In the genomic region with DNA sequence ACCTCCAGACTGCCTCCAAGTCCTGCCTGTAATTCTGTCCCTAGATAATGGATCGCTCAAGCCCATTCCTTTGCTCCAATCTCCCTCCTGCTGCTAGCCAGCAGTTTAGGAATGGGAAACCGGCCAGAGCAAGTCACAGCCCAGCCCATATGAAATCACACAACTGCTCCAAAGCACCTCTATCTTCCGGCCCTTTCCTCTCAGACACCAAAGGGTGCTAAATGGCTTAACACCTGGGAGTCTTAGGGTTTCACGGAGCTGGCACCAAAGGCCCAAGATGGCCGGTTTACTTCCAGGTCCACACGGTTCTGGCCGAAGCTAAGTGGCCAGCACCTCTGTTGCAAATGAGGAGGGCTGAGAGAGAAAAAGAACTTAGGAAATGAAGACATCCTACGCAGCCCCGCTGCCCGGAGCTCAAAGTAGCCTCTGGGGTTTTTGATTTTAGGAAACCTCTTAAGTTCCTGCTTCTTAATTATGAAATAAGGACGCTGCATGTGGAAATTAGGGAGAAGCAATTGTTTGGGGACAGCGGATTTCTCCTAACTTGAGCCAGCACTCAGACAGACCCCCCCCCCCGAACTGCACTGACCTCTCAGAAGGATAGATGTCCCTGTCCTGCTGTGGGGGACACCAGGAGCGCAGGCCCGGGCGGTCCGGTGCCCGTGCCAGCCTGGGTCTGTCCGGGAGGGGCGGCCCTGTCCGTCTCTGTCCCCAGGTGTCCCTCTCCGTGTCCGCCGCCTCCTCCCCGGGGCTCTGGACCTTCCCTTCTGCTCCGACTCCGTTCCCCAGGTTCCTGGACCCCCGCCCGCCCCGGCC, we compare ENCODE assay signal across 9 mouse cellular contexts. TPM values are rescaled to one million over a fixed set of nuclear protein-coding genes. Genes with fewer than 3 reads are reported as not detected.
DNase-seq lines count a peak whose midpoint lies in the region; ATAC-seq and TF ChIP-seq lines count a peak whose summit lies in the region.
"Had no signal": no experiment of that assay in that cellular context is flagged by ENCODE, and none has a peak within 500 bp of the region (broad histone marks: within the 10 kb centered on the region; RNA-seq: fewer than 3 reads in every experiment).

No protein-coding gene starts in this region.

- peak overlapping the region; percentile 73 for H3K4me2 ChIP-seq in hindbrain, embryonic 12.5 days (replicated peaks)
- H3K4me2 ChIP-seq in limb, embryonic 15.5 days = peak overlapping the region; percentile 77
- peak overlapping the region; percentile 78 for H3K4me2 ChIP-seq in myocyte (ENCODE audit: low read depth)

- H3K36me3 ChIP-seq in MEL (ENCODE audit: control insufficient read depth in 1 of 2, insufficient read depth in 2 of 2, low read length in 2 of 2) (peaks cover 0 to 4% of the 10 kb centered on the region in 2 experiments; a peak in 2 of 4 replicates), myocyte (ENCODE audit: control insufficient read depth, insufficient read depth) (no peaks in the 10 kb centered on the region)
- 0 out of 2 replicates have a peak, but pooled peaks cover 3% of the 10 kb centered on the region for H3K36me3 ChIP-seq in forebrain, embryonic 10.5 days (replicated peaks)
- no peaks in the 10 kb centered on the region for H3K36me3 ChIP-seq in hindbrain, embryonic 12.5 days
- H3K36me3 ChIP-seq in limb, embryonic 15.5 days = 0 out of 2 replicates have a peak, but pooled peaks cover under 1% of the 10 kb centered on the region

- H3K27me3 ChIP-seq in MEL (ENCODE audit: control insufficient read depth in 1 of 2, insufficient read depth in 2 of 2, low read length in 2 of 2) = no peaks in the 10 kb centered on the region
- no peaks in the 10 kb centered on the region for H3K27me3 ChIP-seq in forebrain, embryonic 10.5 days (ENCODE audit: poor library complexity, severe bottlenecking)
- H3K27me3 ChIP-seq in hindbrain, embryonic 12.5 days = no peaks in the 10 kb centered on the region
- no peaks in the 10 kb centered on the region for H3K27me3 ChIP-seq in limb, embryonic 15.5 days
- no peaks in the 10 kb centered on the region for H3K27me3 ChIP-seq in myocyte (ENCODE audit: control insufficient read depth, insufficient read depth, insufficient read length)

- no peak overlapping the region for H3K27ac ChIP-seq in MEL (ENCODE audit: control insufficient read depth, low read depth, low read length)
- H3K27ac ChIP-seq in forebrain, embryonic 10.5 days = peak overlapping the region; percentile 93
- H3K27ac ChIP-seq in hindbrain, embryonic 12.5 days = 0 out of 2 replicates have a peak overlapping the region, but pooled peaks have one; percentile 8
- H3K27ac ChIP-seq in limb, embryonic 15.5 days = peak overlapping the region; percentile 64

- DNase-seq in 3T3-L1 (ENCODE audit: low read depth, low spot score) (peak; percentile 55), MEL (ENCODE audit: low read depth, low spot score) (peak; percentile 46)
- peak; percentile 33 for DNase-seq in forebrain, embryonic 10.5 days (ENCODE audit: extremely low spot score, low spot score)
- DNase-seq in layer of hippocampus, postnatal 14 days (ENCODE audit: low spot score in 2 of 2) = no peak

- peak overlapping the region; percentile 86 for H3K9ac ChIP-seq in MEL (ENCODE audit: control insufficient read depth, low read depth, low read length, poor library complexity, severe bottlenecking)
- peak overlapping the region; percentile 72 for H3K9ac ChIP-seq in hindbrain, embryonic 12.5 days
- H3K9ac ChIP-seq in limb, embryonic 15.5 days = peak overlapping the region; percentile 76

- peak overlapping the region; percentile 72 to 81 for H3K4me3 ChIP-seq in MEL (ENCODE audit: control insufficient read depth in 1 of 2, insufficient read depth in 1 of 2, low read depth in 2 of 2, low read length in 2 of 2)
- peak overlapping the region; percentile 86 for H3K4me3 ChIP-seq in forebrain, embryonic 10.5 days
- peak overlapping the region; percentile 59 for H3K4me3 ChIP-seq in hindbrain, embryonic 12.5 days
- H3K4me3 ChIP-seq in limb, embryonic 15.5 days = peak overlapping the region; percentile 83
- H3K4me3 ChIP-seq in myocyte = peak overlapping the region; percentile 29

- peak; percentile 59 for ATAC-seq in hindbrain, embryonic 12.5 days (ENCODE audit: low FRiP score)
- no peak; the same call in 1 of the 2 replicates for ATAC-seq in limb, embryonic 15.5 days (ENCODE audit: insufficient number of reproducible peaks, low FRiP score, low TSS enrichment, low read depth)
- no peak for ATAC-seq in activated CD4-positive, CD25-positive, alpha-beta regulatory T cell, adult 4 months

- TF ChIP-seq CTCF in MEL (IDR thresholded peaks at IDR 0.05 in 2 of 3, conservative IDR thresholded peaks at IDR 0.05 in 1 of 3; ENCODE audit: control insufficient read depth in 1 of 3, insufficient read depth in 1 of 3, low read depth in 2 of 3, low read length in 3 of 3, poor library complexity in 1 of 3, severe bottlenecking in 1 of 3) = no peak

- no peak for TF ChIP-seq RAD21 in MEL (IDR thresholded peaks at IDR 0.05; ENCODE audit: low read depth, low read length)

- peaks cover 6% of the 10 kb centered on the region for H3K79me2 ChIP-seq in MEL (ENCODE audit: control insufficient read depth, insufficient read depth, low read length, poor library complexity)
- no peaks in the 10 kb centered on the region for H3K79me2 ChIP-seq in myocyte (ENCODE audit: control insufficient read depth, insufficient read depth)

- no peaks in the 10 kb centered on the region for H3K9me3 ChIP-seq in MEL (replicated peaks; ENCODE audit: insufficient read depth, low read length)
- H3K9me3 ChIP-seq in forebrain, embryonic 10.5 days = no peaks in the 10 kb centered on the region
- H3K9me3 ChIP-seq in hindbrain, embryonic 12.5 days (replicated peaks) = no peaks in the 10 kb centered on the region
- no peaks in the 10 kb centered on the region for H3K9me3 ChIP-seq in limb, embryonic 15.5 days

- WGBS in forebrain, embryonic 10.5 days = 3% methylated on average over 30 of the region's 30 CpGs
- WGBS in hindbrain, embryonic 12.5 days = 2% methylated on average over 30 of the region's 30 CpGs
- 4% methylated on average over 30 of the region's 30 CpGs for WGBS in limb, embryonic 15.5 days

- TF ChIP-seq POLR2A in MEL (IDR thresholded peaks at IDR 0.05; ENCODE audit: control insufficient read depth in 1 of 2, insufficient read depth in 1 of 2, low read depth in 1 of 2, low read length in 2 of 2, poor library complexity in 1 of 2) = no peak
- TF ChIP-seq POLR2A in myocyte (IDR thresholded peaks at IDR 0.05; ENCODE audit: insufficient read length, low read depth) = no peak

- peaks cover 0 to 6% of the 10 kb centered on the region in 2 experiments; a peak in 2 of 4 replicates for H3K4me1 ChIP-seq in MEL (ENCODE audit: control insufficient read depth in 1 of 2, insufficient read depth in 2 of 2, low read length in 2 of 2)
- H3K4me1 ChIP-seq in forebrain, embryonic 10.5 days = peaks cover 70% of the 10 kb centered on the region
- H3K4me1 ChIP-seq in hindbrain, embryonic 12.5 days = peaks cover 40% of the 10 kb centered on the region
- H3K4me1 ChIP-seq in limb, embryonic 15.5 days = peaks cover 48% of the 10 kb centered on the region

- no peak for TF ChIP-seq EP300 in MEL (IDR thresholded peaks at IDR 0.05; ENCODE audit: low read depth in 1 of 2, low read length in 2 of 2)

- H3ac ChIP-seq in myocyte (ENCODE audit: control insufficient read depth, insufficient read length) = peak overlapping the region; percentile 39

RNA-seq across cellular contexts. Expression of a gene that starts 0.5 kb away (rescaled TPM):
- total RNA-seq in MEL (2012; rRNA removed) = 5.0 and 6.4 TPM in 2 replicates
- polyA plus RNA-seq in MEL (2012; ENCODE audit: insufficient read depth in 1 of 2, insufficient read length in 2 of 2, low read depth in 1 of 2, low replicate concordance in 2 of 2, missing spikeins in 1 of 2) (10 to 100 TPM in 1 of 2 experiments, not detected in 1; 16.0 TPM), myocyte (2012; fragmentation: generic; extraction: Trizol) (10.9 TPM)
- polyA plus RNA-seq in forebrain, embryonic 10.5 days (2016; fragmentation: Nextera tagmentation; extraction: Ambion mirVana) = 19.4 TPM in 2 replicates
- 10.3 and 11.9 TPM in 2 replicates for polyA plus RNA-seq in hindbrain, embryonic 12.5 days (2016; fragmentation: Nextera tagmentation; extraction: Ambion mirVana)
- 14.8 and 15.9 TPM in 2 replicates for polyA plus RNA-seq in limb, embryonic 15.5 days (2015; fragmentation: Nextera tagmentation; extraction: Ambion mirVana)
- polyA plus RNA-seq in activated CD4-positive, CD25-positive, alpha-beta regulatory T cell, adult 4 months (2017; shearing (Covaris generic)) = 10 to 100 TPM; 16.7 to 17.4 TPM
- total RNA-seq in layer of hippocampus, postnatal 14 days (2021) = 1 to 10 TPM; 8.9 to 9.0 TPM

RNA-seq across cellular contexts. Expression of a gene that starts 42.9 kb away (rescaled TPM):
- total RNA-seq in MEL (2012; rRNA removed) = 28.4 and 28.6 TPM in 2 replicates
- polyA plus RNA-seq in MEL (2012; ENCODE audit: insufficient read depth in 1 of 2, insufficient read length in 2 of 2, low read depth in 1 of 2, low replicate concordance in 2 of 2, missing spikeins in 1 of 2) (10 to 100 TPM in 1 of 2 experiments, not detected in 1; 44.8 TPM), myocyte (2012; fragmentation: generic; extraction: Trizol) (31.0 TPM)
- 61.8 and 64.5 TPM in 2 replicates for polyA plus RNA-seq in forebrain, embryonic 10.5 days (2016; fragmentation: Nextera tagmentation; extraction: Ambion mirVana)
- polyA plus RNA-seq in hindbrain, embryonic 12.5 days (2016; fragmentation: Nextera tagmentation; extraction: Ambion mirVana) = 85.5 and 89.9 TPM in 2 replicates
- polyA plus RNA-seq in limb, embryonic 15.5 days (2015; fragmentation: Nextera tagmentation; extraction: Ambion mirVana) = 47.7 and 48.4 TPM in 2 replicates
- polyA plus RNA-seq in activated CD4-positive, CD25-positive, alpha-beta regulatory T cell, adult 4 months (2017; shearing (Covaris generic)) = 10 to 100 TPM; 39.2 to 48.2 TPM
- total RNA-seq in layer of hippocampus, postnatal 14 days (2021) = 10 to 100 TPM; 19.8 to 22.1 TPM

RNA-seq across cellular contexts. Expression of a gene that starts 43.2 kb away (rescaled TPM):
- 0.03 and 0.08 TPM in 2 replicates for total RNA-seq in MEL (2012; rRNA removed)
- polyA plus RNA-seq in MEL (2012; ENCODE audit: insufficient read depth in 1 of 2, insufficient read length in 2 of 2, low read depth in 1 of 2, low replicate concordance in 2 of 2, missing spikeins in 1 of 2) (under 1 TPM in 1 of 2 experiments, not detected in 1; 0.17 TPM), myocyte (2012; fragmentation: generic; extraction: Trizol) (0.04 TPM)
- polyA plus RNA-seq in forebrain, embryonic 10.5 days (2016; fragmentation: Nextera tagmentation; extraction: Ambion mirVana) = 1.6 and 2.2 TPM in 2 replicates
- 11.6 and 12.8 TPM in 2 replicates for polyA plus RNA-seq in hindbrain, embryonic 12.5 days (2016; fragmentation: Nextera tagmentation; extraction: Ambion mirVana)
- polyA plus RNA-seq in limb, embryonic 15.5 days (2015; fragmentation: Nextera tagmentation; extraction: Ambion mirVana) = 0.22 and 0.29 TPM in 2 replicates
- polyA plus RNA-seq in activated CD4-positive, CD25-positive, alpha-beta regulatory T cell, adult 4 months (2017; shearing (Covaris generic)) = under 1 TPM in 1 of 2 experiments, not detected in 1; 0.11 TPM
- total RNA-seq in layer of hippocampus, postnatal 14 days (2021) = 1 to 10 TPM; 4.8 to 5.6 TPM
- total RNA-seq: gastrocnemius, adult 8-10 months had no signal

RNA-seq across cellular contexts. Expression of a gene that starts 48.4 kb away (rescaled TPM):
- 7.4 and 12.4 TPM in 2 replicates for total RNA-seq in MEL (2012; rRNA removed)
- polyA plus RNA-seq in MEL (2012; ENCODE audit: insufficient read depth in 1 of 2, insufficient read length in 2 of 2, low read depth in 1 of 2, low replicate concordance in 2 of 2, missing spikeins in 1 of 2) = 10 to 100 TPM in 1 of 2 experiments, not detected in 1; 15.5 TPM
- polyA plus RNA-seq in forebrain, embryonic 10.5 days (2016; fragmentation: Nextera tagmentation; extraction: Ambion mirVana) = 27.7 and 30.1 TPM in 2 replicates
- polyA plus RNA-seq in hindbrain, embryonic 12.5 days (2016; fragmentation: Nextera tagmentation; extraction: Ambion mirVana) = 34.5 and 34.9 TPM in 2 replicates
- 23.0 and 24.7 TPM in 2 replicates for polyA plus RNA-seq in limb, embryonic 15.5 days (2015; fragmentation: Nextera tagmentation; extraction: Ambion mirVana)
- 31.8 TPM for polyA plus RNA-seq in myocyte (2012; fragmentation: generic; extraction: Trizol)
- polyA plus RNA-seq in activated CD4-positive, CD25-positive, alpha-beta regulatory T cell, adult 4 months (2017; shearing (Covaris generic)) = 10 to 100 TPM in 1 of 2 experiments, 1 to 10 TPM in 1; 6.0 to 12.9 TPM
- total RNA-seq in layer of hippocampus, postnatal 14 days (2021) = 10 to 100 TPM; 25.6 to 26.4 TPM

RNA-seq across cellular contexts. Expression of a gene that starts 48.7 kb away (rescaled TPM):
- total RNA-seq in MEL (2012; rRNA removed) = 5.8 and 8.2 TPM in 2 replicates
- polyA plus RNA-seq in MEL (2012; ENCODE audit: insufficient read depth in 1 of 2, insufficient read length in 2 of 2, low read depth in 1 of 2, low replicate concordance in 2 of 2, missing spikeins in 1 of 2) (10 to 100 TPM in 1 of 2 experiments, not detected in 1; 17.5 TPM), myocyte (2012; fragmentation: generic; extraction: Trizol) (19.6 TPM)
- 13.4 and 14.2 TPM in 2 replicates for polyA plus RNA-seq in forebrain, embryonic 10.5 days (2016; fragmentation: Nextera tagmentation; extraction: Ambion mirVana)
- polyA plus RNA-seq in hindbrain, embryonic 12.5 days (2016; fragmentation: Nextera tagmentation; extraction: Ambion mirVana) = 27.5 and 28.7 TPM in 2 replicates
- 6.5 and 6.8 TPM in 2 replicates for polyA plus RNA-seq in limb, embryonic 15.5 days (2015; fragmentation: Nextera tagmentation; extraction: Ambion mirVana)
- 1 to 10 TPM; 2.4 to 3.3 TPM for polyA plus RNA-seq in activated CD4-positive, CD25-positive, alpha-beta regulatory T cell, adult 4 months (2017; shearing (Covaris generic))
- total RNA-seq in layer of hippocampus, postnatal 14 days (2021) = 10 to 100 TPM; 64.2 to 65.0 TPM

Comparison
In these comparisons a context has a peak if more than half of its experiments do, and no peak if none do; other contexts are left out.
1. DNase-seq: peak in 3T3-L1 (single experiment), MEL (single experiment) and forebrain, embryonic 10.5 days (single experiment); none in layer of hippocampus, postnatal 14 days (0 of 2).
2. H3K4me3 ChIP-seq: peak in every context shown above with its lines; median percentile 86 in forebrain, embryonic 10.5 days; 83 in limb, embryonic 15.5 days; 76 in MEL; 59 in hindbrain, embryonic 12.5 days; 29 in myocyte.
3. Peak in every context shown above with its lines, with median percentiles within 50 percentile points of each other: H3K9ac ChIP-seq and H3K4me2 ChIP-seq.